Mouse (Mus musculus) cerebellum, postnatal 4 days (tissue): ENCODE results near the gene Slc44a1.

Experiments
- DNase-seq, 2 experiments: peaks; one replicate each; pipeline ENCODE4 v3.0.0; 2022; ENCODE audit warnings: low spot score in 2 of 2, mixed read lengths in 1 of 2

Slc44a1 gene

DNA sequence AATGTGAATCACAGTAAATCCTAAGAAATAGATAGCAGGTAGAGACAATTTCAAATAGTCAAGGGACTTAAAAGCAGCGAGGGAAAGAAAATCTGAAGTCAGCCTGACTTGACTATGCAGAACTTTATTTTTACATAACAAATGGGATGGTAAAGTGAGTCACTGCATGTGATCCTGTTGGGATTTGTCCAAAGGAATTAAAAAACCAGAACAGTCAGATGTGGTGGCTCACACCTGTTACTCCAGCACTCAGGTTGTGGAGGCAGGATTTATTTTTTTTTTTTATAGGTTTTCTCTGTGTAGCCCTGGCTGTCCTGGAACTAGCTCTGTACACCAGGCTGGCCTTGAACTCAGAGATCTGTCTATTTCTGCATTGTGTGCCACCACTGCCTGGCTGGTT, 25.7 kb downstream of the Slc44a1 start:
- no peak for DNase-seq

DNA sequence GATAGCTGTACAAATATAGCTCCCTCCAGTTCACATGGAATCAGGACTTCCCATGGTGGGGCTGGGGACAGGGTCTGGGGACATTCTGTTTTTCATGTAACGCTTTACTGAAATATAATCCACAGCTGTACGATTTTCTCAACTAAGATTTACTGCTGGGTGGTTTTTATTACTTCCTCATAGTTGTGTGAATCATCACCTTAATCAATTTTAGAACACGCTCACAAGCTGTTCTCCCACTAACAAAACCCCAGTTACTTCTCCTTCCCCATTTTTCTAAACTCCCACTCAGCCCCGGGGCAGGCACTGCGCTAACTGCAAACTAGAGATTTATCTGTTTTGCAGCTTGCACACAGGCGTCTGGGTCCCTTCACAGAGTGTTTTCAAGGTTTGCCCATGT, 28.8 kb downstream of the Slc44a1 start:
- DNase-seq: no peak

GRCm38 (mm10) chr4:53474109-53474508, 33.9 kb downstream of the Slc44a1 start:
- DNase-seq: no peak

DNA sequence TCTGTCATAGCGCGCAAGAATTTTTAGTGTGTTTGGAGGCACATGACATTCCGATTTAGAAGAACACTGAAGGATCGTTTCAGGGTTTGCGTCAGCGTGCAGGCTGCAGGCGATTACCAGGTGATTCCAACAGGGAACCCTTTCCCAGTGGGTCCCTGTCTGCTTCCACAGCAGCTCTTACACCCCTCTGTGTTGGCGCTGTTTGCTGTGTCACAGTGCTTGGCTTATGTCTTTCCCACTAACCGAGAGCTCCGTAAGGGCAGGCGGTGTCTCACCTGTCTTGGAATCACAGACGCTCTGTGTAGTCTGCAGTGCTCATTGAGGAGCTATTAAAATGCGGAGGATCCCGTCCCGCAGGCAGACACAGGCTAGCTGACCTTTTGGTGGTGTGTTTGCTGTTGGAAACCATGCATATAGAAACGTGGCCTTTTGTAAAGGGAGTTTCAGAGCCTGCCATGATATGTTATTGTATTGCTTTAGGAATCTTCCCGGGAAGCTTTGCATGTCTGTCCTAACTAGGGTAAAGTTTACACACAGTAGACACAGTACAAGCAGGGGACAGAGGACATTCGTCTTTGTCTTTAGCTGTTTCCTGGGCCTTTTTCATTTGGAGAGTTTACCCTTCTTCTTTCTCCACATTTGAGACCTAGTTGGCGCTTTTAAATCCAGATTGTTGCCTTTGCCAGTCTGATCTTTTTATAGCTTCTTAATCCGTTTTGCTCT, 35.2 kb downstream of the Slc44a1 start:
- DNase-seq: no peak

DNA sequence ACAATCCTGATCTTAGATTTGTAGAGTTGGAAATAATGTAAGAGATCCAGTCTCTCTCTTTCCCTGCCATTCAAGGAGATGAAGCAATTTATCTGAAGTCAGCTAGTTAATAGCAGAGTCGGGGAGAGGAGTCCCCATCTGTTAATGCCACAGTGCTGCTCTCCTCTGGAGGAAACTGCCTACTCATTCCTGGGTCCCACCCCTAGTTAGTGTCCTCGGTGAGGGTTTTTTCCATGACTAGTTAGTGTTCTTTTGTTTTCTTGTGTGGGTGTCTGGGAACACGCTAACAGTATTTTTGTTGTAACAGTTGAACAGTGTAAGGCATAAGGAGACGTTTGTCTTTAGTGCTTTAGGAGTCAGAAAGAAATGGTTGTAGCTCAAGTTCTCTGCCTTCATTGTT, 38.4 kb downstream of the Slc44a1 start:
- DNase-seq: no peak

DNA sequence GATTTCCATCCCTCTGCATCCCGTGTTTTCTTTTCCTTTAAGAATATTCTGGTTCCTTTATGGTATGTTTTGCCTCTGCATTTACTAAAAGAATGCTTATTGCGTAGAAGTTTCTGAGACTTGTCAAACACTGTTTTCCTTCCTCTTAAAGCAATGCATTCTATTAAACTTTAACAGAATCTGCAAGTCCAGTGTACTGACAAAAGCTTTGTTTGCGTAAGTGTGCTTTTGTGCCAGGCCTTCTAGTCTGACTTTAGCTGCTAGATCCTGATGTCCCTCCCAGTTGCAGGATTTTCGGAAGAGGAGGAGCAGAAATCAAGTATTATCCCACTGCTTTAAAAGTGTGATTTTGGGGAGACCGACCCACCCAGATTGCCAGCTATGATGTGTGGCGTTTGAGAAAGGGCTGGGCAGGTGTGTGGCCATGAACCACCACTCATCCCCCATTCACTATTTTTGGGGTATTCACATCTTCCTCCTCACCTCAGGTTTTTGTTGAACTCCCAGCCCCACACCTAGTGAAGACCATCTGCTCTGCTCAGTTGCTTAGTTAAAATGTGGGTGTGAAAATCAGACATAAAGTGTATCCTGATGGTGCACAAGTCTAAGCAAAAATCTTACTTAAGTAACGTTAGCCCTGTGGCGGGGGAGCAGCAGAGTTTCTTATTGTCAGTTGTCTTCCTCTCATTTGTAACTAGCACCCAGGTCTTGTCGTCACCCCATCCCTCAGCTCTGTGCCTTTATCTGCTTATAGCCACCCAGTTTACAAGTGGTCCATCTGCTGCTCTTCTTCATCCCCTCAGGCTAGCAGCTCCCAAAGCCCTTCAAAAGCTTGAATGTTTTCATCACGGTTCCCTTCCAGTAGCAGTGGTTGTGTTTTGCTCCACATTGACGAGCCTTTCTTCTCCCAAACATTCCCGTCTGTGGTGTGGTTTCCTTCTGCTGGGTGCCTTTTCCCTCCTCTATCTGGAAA, 47.3 kb downstream of the Slc44a1 start:
- no peak for DNase-seq

GRCm38 (mm10) chr4:53488803-53489202, 48.6 kb downstream of the Slc44a1 start:
- peak in 1 of 2 experiments; percentile 29 for DNase-seq

DNA sequence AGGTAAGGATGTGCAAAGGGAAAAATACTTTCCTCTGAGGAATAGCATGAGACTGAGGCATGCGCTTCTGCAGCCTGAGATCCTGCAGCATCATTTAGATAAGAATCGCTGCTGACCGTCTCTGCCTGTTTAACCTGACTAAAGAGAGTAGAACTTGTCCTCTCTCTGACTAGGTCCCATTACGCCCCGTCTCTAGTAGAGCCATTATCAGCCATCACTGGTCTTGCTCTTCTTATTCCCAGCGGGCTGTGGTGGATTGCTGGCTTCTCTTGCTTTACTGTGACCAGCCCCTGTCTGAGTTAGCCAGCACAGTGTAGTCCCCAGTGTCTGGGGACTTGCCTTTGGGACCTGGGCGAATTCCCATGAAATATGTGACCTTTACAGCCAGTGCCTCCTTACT, 50.2 kb downstream of the Slc44a1 start:
- DNase-seq: no peak

DNA sequence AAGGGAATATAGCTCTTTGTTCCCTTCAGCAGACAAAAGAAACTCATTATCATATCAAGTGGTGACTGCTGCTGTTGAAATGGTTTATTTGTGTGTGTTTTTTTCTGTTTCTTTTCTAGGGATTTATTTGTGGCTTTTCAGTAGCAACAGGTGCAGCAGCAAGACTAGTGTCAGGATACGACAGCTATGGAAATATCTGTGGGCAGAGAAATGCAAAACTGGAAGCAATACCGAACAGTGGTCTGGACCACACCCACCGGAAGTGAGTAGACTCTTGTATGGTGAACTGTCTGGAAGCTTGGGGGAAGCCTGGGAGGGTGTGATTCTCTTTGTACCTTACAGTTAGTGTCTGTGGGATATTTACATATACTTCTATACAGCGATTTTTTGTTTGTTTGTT, 51.1 kb downstream of the Slc44a1 start:
- DNase-seq: no peak

DNA sequence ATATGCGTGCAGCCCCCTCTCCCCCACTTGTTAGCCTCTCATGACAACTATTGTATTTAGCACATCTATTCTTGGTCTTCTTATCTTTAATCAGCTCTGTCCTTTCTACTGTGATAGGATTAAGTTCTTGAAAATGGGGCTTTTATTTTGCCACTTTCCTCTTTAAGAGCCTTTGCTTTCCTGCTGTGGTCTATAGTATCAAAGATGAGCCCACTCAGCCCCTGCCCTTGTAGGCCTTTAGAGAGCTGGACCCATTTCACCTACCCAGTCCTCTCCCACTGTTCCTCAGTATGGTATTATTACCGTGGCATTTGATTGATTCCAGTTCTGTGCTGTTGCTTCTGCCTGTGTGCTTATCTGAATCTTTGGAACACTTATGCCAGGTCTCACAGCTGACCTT, 55.4 kb downstream of the Slc44a1 start:
- DNase-seq: no peak

GRCm38 (mm10) chr4:53502764-53503163, 62.6 kb downstream of the Slc44a1 start:
- no peak for DNase-seq

DNA sequence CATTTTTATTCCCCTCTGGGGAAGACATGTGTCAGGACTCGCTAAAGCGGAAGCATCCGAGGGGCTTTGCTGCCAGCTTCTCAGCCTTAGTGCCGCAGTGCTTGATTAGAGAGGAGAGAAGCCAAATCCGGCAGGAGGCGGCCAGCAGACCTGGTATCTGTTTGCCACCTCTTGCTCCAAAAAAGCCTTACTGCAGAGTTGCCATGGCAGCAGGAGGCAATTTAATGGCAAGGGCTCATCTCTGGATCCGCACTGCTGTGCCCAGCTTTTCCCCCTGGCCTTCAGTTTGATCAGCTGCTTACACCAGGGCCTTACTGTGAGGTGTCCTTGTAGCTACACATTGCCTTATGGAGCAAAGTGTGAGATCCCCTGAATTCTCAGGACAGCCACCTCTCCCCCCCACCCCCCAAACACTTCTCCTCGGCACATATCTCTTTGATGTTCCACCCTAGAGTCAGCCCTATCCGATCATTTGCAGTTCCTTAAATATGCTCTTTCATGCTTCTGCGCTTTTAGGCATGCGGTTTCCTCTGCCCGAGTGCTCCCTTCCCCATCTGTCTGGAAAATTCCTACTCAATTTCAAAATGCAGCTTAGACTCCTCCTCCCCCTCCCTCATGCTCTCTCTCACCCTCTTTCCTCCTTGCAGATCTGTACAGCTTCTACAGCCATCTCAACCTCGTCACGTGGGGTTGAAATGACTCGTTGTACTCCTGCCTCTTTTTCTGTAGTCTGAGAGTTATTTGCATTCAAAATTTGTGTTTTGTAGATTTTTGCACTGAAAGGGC, 72.1 kb downstream of the Slc44a1 start:
- DNase-seq: peak in 1 of 2 experiments; percentile 69

- DNase-seq: no peak
These were observed 73.3 kb downstream of the Slc44a1 start for GRCm38 (mm10) chr4:53513276-53514081.

DNA sequence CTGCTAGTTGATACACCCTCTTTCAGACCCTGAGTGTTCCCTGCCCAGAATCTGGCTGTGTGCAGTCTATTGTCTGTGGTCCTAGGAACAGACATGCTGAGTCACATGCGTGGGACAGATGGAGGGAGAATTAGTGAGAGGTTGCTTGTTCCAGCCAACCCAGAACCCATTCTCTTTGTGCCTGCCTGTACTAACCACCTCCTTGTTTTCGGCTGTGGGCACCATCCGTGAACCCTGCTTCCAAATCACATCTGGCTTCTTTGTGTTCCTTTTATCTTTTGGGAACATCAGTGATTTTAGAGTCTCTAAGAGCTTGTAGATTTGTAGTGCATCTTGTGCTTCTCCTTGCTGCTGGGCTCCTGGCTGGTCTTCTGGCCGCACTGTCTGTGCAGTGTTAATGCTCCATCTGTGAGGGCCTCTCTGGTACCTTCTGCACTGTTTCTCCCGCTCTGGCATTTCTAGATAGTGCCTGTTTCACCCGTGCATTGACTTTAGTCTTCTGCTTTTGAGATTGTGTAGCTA, 75.9 kb downstream of the Slc44a1 start:
- DNase-seq: peak in 1 of 2 experiments; percentile 32

DNA sequence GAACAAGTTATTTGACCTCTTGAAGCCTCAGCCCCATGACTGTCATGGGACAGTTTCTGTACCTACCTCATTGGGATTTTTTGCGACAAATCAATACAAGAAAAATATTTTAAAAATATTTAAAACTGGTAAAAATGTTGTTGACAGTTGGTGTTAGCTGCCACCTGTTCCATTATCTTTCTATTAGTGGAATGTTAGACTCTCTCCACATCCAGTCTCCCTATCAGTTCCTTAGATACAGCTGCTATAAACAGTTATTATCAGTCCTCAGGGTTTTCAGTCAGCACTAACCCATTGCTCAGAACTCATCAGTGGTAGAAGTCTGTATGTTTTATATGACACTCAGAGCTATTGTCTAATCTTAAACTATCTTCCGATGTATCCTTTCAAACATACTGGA, 79.2 kb downstream of the Slc44a1 start:
- DNase-seq: no peak

DNA sequence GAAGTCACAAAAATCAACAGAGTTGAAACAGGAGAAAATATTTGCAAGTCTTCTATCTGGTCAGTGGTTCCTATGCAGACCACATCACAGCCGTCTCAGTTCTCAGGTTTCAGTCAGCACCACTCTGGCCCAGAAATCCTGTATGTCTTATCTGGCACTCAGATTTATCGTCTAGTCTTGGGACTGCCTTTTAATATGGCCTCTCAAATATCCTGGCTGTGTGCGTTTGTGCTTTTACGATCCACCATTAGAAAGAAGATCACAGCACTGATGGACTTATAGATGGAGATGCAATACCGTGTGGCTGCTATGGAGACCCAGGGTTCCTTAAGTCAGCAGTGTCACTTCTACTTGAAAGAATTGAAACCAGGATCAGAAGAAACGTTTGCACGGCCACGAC, 80.8 kb downstream of the Slc44a1 start:
- DNase-seq: no peak

DNA sequence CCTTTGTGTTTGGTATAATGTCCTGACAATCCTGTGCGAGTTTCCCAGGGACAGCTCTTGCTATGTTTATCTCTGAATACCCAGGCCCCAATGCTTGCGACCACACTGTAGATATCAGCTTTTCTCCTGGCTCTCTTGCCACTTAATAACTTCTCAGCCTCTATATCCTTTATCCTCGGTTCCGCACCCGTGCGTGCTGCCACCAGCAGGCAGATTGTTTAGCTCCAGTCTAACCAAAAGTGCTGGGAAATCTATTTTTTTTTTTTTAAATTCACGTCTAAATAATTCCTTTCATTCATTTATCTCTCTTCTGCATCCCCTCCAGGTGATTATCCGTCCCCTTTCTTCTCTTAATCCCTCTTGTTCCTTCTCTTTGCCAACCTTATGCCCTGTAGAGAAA, 82.4 kb downstream of the Slc44a1 start:
- no peak for DNase-seq

GRCm38 (mm10) chr4:53525503-53525902, 85.3 kb downstream of the Slc44a1 start:
- no peak for DNase-seq

- DNase-seq: no peak
These were observed 85.8 kb downstream of the Slc44a1 start for GRCm38 (mm10) chr4:53525994-53526393.

- no peak for DNase-seq
These were observed 86.2 kb downstream of the Slc44a1 start for GRCm38 (mm10) chr4:53526446-53526845.

DNA sequence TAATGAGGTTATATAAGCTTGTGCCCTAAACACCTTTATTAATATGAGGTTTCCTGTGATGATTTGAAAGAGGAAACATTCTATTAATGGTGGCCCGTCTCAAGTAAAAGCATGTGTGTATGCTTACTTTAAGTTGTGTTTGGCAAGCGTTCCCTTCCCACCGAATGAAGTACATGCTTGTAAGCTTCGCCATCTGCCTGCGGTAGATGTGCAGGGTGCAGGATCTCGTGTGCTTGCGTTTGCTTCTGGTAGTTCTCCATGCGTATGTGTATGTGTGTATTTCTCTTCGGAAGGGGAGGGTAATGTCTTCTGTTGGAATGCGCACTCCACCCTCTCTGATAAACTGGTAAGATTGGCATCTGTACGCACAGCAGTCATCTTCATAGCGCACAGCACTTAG, 95.6 kb downstream of the Slc44a1 start:
- DNase-seq: no peak
